Mouse (Mus musculus) liver, postnatal 0 days (tissue): ENCODE measurements around the gene Arf3. TPM values are rescaled to one million over a fixed set of nuclear protein-coding genes. Genes with fewer than 3 reads are reported as not detected.

Experiments
- ATAC-seq: fragments of 200-750 bp; cut with Nextera tagmentation; 2 replicates; pipeline ENCODE4 v1.8.0; 2017; ENCODE audit warnings: mild to moderate bottlenecking, moderate library complexity
- DNase-seq: peaks from one replicate; pipeline ENCODE4 v3.0.0-alpha.2; 2016
- H3K27ac ChIP-seq: fragments of 300-500 bp; sonication (generic); 2 replicates; pipeline ENCODE4 v1.5.1; 2014; ENCODE audit warnings: antibody characterized with exemption, moderate library complexity, mild to moderate bottlenecking, low read depth
- H3K27me3 ChIP-seq: fragments of 300-500 bp; sonication (generic); 2 replicates; pipeline ENCODE4 v1.6.1; 2014; ENCODE audit warnings: low read length, control low read depth, mixed read lengths; ENCODE audit not compliant: insufficient read depth
- H3K36me3 ChIP-seq: fragments of 300-500 bp; sonication (generic); replicated peaks from 2 replicates; pipeline ENCODE4 v1.6.1; 2014; ENCODE audit warnings: mild to moderate bottlenecking, control low read depth, low read length, moderate library complexity, mixed read lengths; ENCODE audit not compliant: insufficient read depth
- H3K4me1 ChIP-seq: fragments of 300-500 bp; sonication (generic); 2 replicates; pipeline ENCODE4 v1.6.1; 2014; ENCODE audit warnings: antibody characterized with exemption, mild to moderate bottlenecking, control low read depth; ENCODE audit not compliant: insufficient read depth
- H3K4me2 ChIP-seq: fragments of 300-500 bp; sonication (generic); 2 replicates; pipeline ENCODE4 v1.6.1; 2014; ENCODE audit warnings: low read depth, mild to moderate bottlenecking, low read length, moderate library complexity, mixed read lengths
- H3K4me3 ChIP-seq: fragments of 300-500 bp; sonication (generic); 2 replicates; pipeline ENCODE4 v1.5.1; 2014; ENCODE audit warnings: low read depth, low read length
- H3K9ac ChIP-seq: fragments of 300-500 bp; sonication (generic); replicated peaks from 2 replicates; pipeline ENCODE4 v1.6.1; 2014; ENCODE audit warnings: mild to moderate bottlenecking, moderate library complexity
- H3K9me3 ChIP-seq: fragments of 300-500 bp; sonication (generic); 2 replicates; pipeline ENCODE4 v1.6.1; 2016; ENCODE audit warnings: mild to moderate bottlenecking, control low read depth, low read length, mixed read lengths
- CTCF ChIP-seq: sonication (generic); IDR thresholded peaks from 2 replicates; pipeline ENCODE4 v1.5.1; 2016; ENCODE audit warnings: antibody characterized with exemption, low read depth
- EP300 ChIP-seq: IDR thresholded peaks from 2 replicates; pipeline ENCODE4 v1.6.1; 2016; ENCODE audit warnings: antibody characterized with exemption, low read depth, mild to moderate bottlenecking
- WGBS: fragments of 180-500 bp; shearing (Covaris S2); extraction: QIAGEN DNeasy Blood & Tissue Kit; methylation state at CpG from one replicate; pipeline ENCODE4 v1.1.7; 2014; ENCODE audit not compliant: insufficient replicate concordance; 5-methylcytosine and 5-hydroxymethylcytosine counted together
- polyA plus RNA-seq: library from polyadenylated mRNA; unstranded; fragments of >200 nt; fragmentation: Nextera tagmentation; extraction: Ambion mirVana; gene quantifications from 2 replicates; pipeline ENCODE4 v1.2.1, GENCODE M21; 2015

The Arf3 gene
- polyA plus RNA-seq, 1 experiment from 2014 or later = 10.4 TPM

GRCm38 (mm10) chr15:98691486-98692147, 71.4 kb downstream of the Arf3 start:
- no peak overlapping the region for H3K4me2 ChIP-seq

DNA sequence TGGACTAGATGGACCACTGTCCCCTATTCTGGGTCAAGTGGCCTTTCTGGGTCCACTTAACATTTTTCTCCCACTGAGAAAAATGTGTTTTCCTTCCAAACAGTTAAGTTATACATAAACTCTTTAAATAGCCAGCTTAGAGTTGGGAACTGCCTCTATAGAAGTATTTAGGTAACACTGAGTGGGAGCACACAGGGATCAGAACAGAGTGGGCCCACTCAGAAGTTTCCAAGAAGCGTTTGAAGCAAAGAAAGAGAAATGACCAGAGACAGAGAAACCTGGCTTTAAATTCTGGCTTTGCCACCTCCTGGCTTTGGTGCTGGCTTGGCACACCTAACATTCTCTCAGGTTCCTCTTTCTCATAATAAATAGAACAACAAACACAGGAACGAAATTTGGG, 73.3 kb downstream of the Arf3 start:
- no peak overlapping the region for H3K4me2 ChIP-seq
- H3K27me3 ChIP-seq = no peaks in the 10 kb centered on the region
- 73% methylated on average over 2 of the region's 2 CpGs for WGBS
- H3K4me3 ChIP-seq = no peak overlapping the region
- ATAC-seq (no peak), DNase-seq (no peak)
- H3K9ac ChIP-seq = no peak overlapping the region
- TF ChIP-seq EP300 (no peak), CTCF (no peak)
- H3K4me1 ChIP-seq = peaks cover 5% of the 10 kb centered on the region; the same call in 1 of the 2 replicates
- H3K9me3 ChIP-seq = no peaks in the 10 kb centered on the region
- no peak overlapping the region for H3K27ac ChIP-seq
- no peaks in the 10 kb centered on the region for H3K36me3 ChIP-seq

More at GRCm38 (mm10) chr15:98691486-98692147, 71.4 kb downstream of the Arf3 start:
- WGBS = 84% methylated on average over 7 of the region's 7 CpGs
- no peak overlapping the region for H3K4me3 ChIP-seq
- H3K36me3 ChIP-seq = no peaks in the 10 kb centered on the region
- no peak for ATAC-seq
- H3K9me3 ChIP-seq = no peaks in the 10 kb centered on the region
- H3K9ac ChIP-seq = no peak overlapping the region
- H3K27me3 ChIP-seq = no peaks in the 10 kb centered on the region
- H3K4me1 ChIP-seq = peaks cover 5% of the 10 kb centered on the region; the same call in 1 of the 2 replicates
- TF ChIP-seq CTCF (no peak), EP300 (no peak)
- no peak overlapping the region for H3K27ac ChIP-seq
- no peak for DNase-seq

Other genes with a start within 250 kb of the Arf3 start
- 26.6 and 28.2 TPM in 2 replicates for gene Kansl2, start 228.9 kb downstream of the Arf3 start, polyA plus RNA-seq
- 14.9 and 17.0 TPM in 2 replicates for gene Ccnt1, start 192.3 kb downstream of the Arf3 start, polyA plus RNA-seq
- gene 4930415O20Rik, start 192.2 kb downstream of the Arf3 start, polyA plus RNA-seq = not detected in 2 replicates
- gene Adcy6, start 153.1 kb downstream of the Arf3 start, polyA plus RNA-seq = 5.3 and 7.7 TPM in 2 replicates
- gene Cacnb3, start 132.4 kb downstream of the Arf3 start, polyA plus RNA-seq = 0.38 and 0.58 TPM in 2 replicates
- 4.7 and 9.2 TPM in 2 replicates for gene Ddx23, start 100.3 kb downstream of the Arf3 start, polyA plus RNA-seq
- gene Rnd1, start 85.8 kb downstream of the Arf3 start, polyA plus RNA-seq = 0.94 and 1.2 TPM in 2 replicates
- not detected in 2 replicates for gene Ccdc65, start 55.0 kb downstream of the Arf3 start, polyA plus RNA-seq
- 58.5 and 62.4 TPM in 2 replicates for gene Fkbp11, start 35.0 kb downstream of the Arf3 start, polyA plus RNA-seq
- gene Wnt10b, start 14.9 kb upstream of the Arf3 start, polyA plus RNA-seq = 0.04 and 0.08 TPM in 2 replicates
- not detected in 2 replicates for gene Wnt1, start 26.6 kb upstream of the Arf3 start, polyA plus RNA-seq
- gene Ddn, start 46.3 kb upstream of the Arf3 start, polyA plus RNA-seq = not detected in 2 replicates
- 42.0 and 47.4 TPM in 2 replicates for gene Prkag1, start 68.3 kb upstream of the Arf3 start, polyA plus RNA-seq
- 3.0 and 3.6 TPM in 2 replicates for gene Kmt2d, start 108.0 kb upstream of the Arf3 start, polyA plus RNA-seq
- 1.4 and 1.8 TPM in 2 replicates for gene Rhebl1, start 131.3 kb upstream of the Arf3 start, polyA plus RNA-seq
- 0.07 TPM in 1 of 2 replicates, not detected in the other for gene Dhh, start 135.3 kb upstream of the Arf3 start, polyA plus RNA-seq
- 4.9 and 5.1 TPM in 2 replicates for gene Lmbr1l, start 155.0 kb upstream of the Arf3 start, polyA plus RNA-seq
- gene Tuba1b, start 171.4 kb upstream of the Arf3 start, polyA plus RNA-seq = 389 and 423 TPM in 2 replicates
- gene Gm49450, start 190.3 kb upstream of the Arf3 start, polyA plus RNA-seq = not detected in 2 replicates
- gene Tuba1a, start 190.5 kb upstream of the Arf3 start, polyA plus RNA-seq = 28.1 and 28.7 TPM in 2 replicates